Mouse (Mus musculus): ENCODE measurements around the gene Lrig1. TPM values are rescaled to one million over a fixed set of nuclear protein-coding genes. Genes with fewer than 3 reads are reported as not detected.

Lrig1 gene
- total RNA-seq, 1 experiment = 19.1 TPM

- no peaks in the 10 kb centered on the region for H3K9me3 ChIP-seq (ENCODE audit: control insufficient read depth, insufficient read depth, low read depth, low read length)
- peaks cover 1 to 3% of the 10 kb centered on the region in 2 experiments; a peak in 2 of 4 replicates for H3K4me1 ChIP-seq (ENCODE audit: control insufficient read depth in 2 of 2, insufficient read depth in 2 of 2, low read length in 2 of 2, poor library complexity in 1 of 2)
- in situ Hi-C loops (cut with MboI; ENCODE audit: low sequenced_read_pairs in 2 of 2, unreplicated experiment in 2 of 2) = no loop called here
- H3K36me3 ChIP-seq (ENCODE audit: control insufficient read depth, insufficient read depth, low read length, poor library complexity, severe bottlenecking) = no peaks in the 10 kb centered on the region
- H3K27ac ChIP-seq (ENCODE audit: insufficient read depth, low read depth, low read length, poor library complexity, severe bottlenecking) = no peak overlapping the region
- no peak overlapping the region for H3K9ac ChIP-seq (ENCODE audit: insufficient read depth, low read depth, low read length, poor library complexity, severe bottlenecking)
- TF ChIP-seq MAFK (IDR thresholded peaks at IDR 0.05; ENCODE audit: insufficient read depth, low read depth, low read length) = no peak
- peak overlapping the region; percentile 9 to 70; a peak in 2 of 4 replicates for H3K4me3 ChIP-seq (ENCODE audit: insufficient read depth in 1 of 2, low read depth in 1 of 2, low read length in 2 of 2, poor library complexity in 1 of 2, severe bottlenecking in 1 of 2)
- DNase-seq (ENCODE audit: low read depth, low spot score) = no peak
Observed at GRCm38 (mm10) chr6:94701071-94701470, 1.1 kb upstream of the Lrig1 start.

GRCm38 (mm10) chr6:94700612-94701011 lies 654 bp upstream of the Lrig1 start:
- peak; percentile 60 for DNase-seq (ENCODE audit: low read depth, low spot score)
- no peak overlapping the region for H3K9ac ChIP-seq (ENCODE audit: insufficient read depth, low read depth, low read length, poor library complexity, severe bottlenecking)
- H3K9me3 ChIP-seq (ENCODE audit: control insufficient read depth, insufficient read depth, low read depth, low read length) = no peaks in the 10 kb centered on the region
- H3K4me1 ChIP-seq (ENCODE audit: control insufficient read depth in 2 of 2, insufficient read depth in 2 of 2, low read length in 2 of 2, poor library complexity in 1 of 2) = peaks cover 3 to 4% of the 10 kb centered on the region in 2 experiments; a peak in 2 of 4 replicates
- peak overlapping the region; percentile 9 to 70; a peak in 2 of 4 replicates for H3K4me3 ChIP-seq (ENCODE audit: insufficient read depth in 1 of 2, low read depth in 1 of 2, low read length in 2 of 2, poor library complexity in 1 of 2, severe bottlenecking in 1 of 2)
- TF ChIP-seq MAFK (IDR thresholded peaks at IDR 0.05; ENCODE audit: insufficient read depth, low read depth, low read length) (0 out of 2 replicates have a peak, but pooled peaks have one; percentile 6), CHD2 (IDR thresholded peaks at IDR 0.05; ENCODE audit: low read depth, low read length) (no peak)
- H3K36me3 ChIP-seq (ENCODE audit: control insufficient read depth, insufficient read depth, low read length, poor library complexity, severe bottlenecking) = no peaks in the 10 kb centered on the region
- H3K27ac ChIP-seq (ENCODE audit: insufficient read depth, low read depth, low read length, poor library complexity, severe bottlenecking) = no peak overlapping the region
- in situ Hi-C loops (cut with MboI; ENCODE audit: low sequenced_read_pairs in 2 of 2, unreplicated experiment in 2 of 2) = no loop called here

GRCm38 (mm10) chr6:94699173-94699987 lies 578 bp downstream of the Lrig1 start:
- H3K36me3 ChIP-seq (ENCODE audit: control insufficient read depth, insufficient read depth, low read length, poor library complexity, severe bottlenecking) = no peaks in the 10 kb centered on the region
- peak overlapping the region; percentile 72 to 87 for H3K4me3 ChIP-seq (ENCODE audit: insufficient read depth in 1 of 2, low read depth in 1 of 2, low read length in 2 of 2, poor library complexity in 1 of 2, severe bottlenecking in 1 of 2)
- H3K9ac ChIP-seq (ENCODE audit: insufficient read depth, low read depth, low read length, poor library complexity, severe bottlenecking) = peak overlapping the region; percentile 80
- peaks cover 7 to 9% of the 10 kb centered on the region in 2 experiments for H3K4me1 ChIP-seq (ENCODE audit: control insufficient read depth in 2 of 2, insufficient read depth in 2 of 2, low read length in 2 of 2, poor library complexity in 1 of 2)
- H3K27ac ChIP-seq (ENCODE audit: insufficient read depth, low read depth, low read length, poor library complexity, severe bottlenecking) = no peak overlapping the region
- DNase-seq (ENCODE audit: low read depth, low spot score) = no peak
- in situ Hi-C loops (cut with MboI; ENCODE audit: low sequenced_read_pairs in 2 of 2, unreplicated experiment in 2 of 2) = no loop called here
- TF ChIP-seq MAFK (IDR thresholded peaks at IDR 0.05; ENCODE audit: insufficient read depth, low read depth, low read length) (no peak), CHD2 (IDR thresholded peaks at IDR 0.05; ENCODE audit: low read depth, low read length) (no peak), HCFC1 (IDR thresholded peaks at IDR 0.05; ENCODE audit: borderline replicate concordance, insufficient read depth, low read length) (no peak), ZNF384 (IDR thresholded peaks at IDR 0.05; ENCODE audit: low read depth, low read length) (no peak), ZC3H11A (IDR thresholded peaks at IDR 0.05; ENCODE audit: borderline replicate concordance, low read depth, low read length) (no peak)
- H3K9me3 ChIP-seq (ENCODE audit: control insufficient read depth, insufficient read depth, low read depth, low read length) = no peaks in the 10 kb centered on the region

GRCm38 (mm10) chr6:94698509-94699172 lies 1.3 kb downstream of the Lrig1 start:
- in situ Hi-C loops (cut with MboI; ENCODE audit: low sequenced_read_pairs in 2 of 2, unreplicated experiment in 2 of 2) = no loop called here
- Histone ChIP-seq H3K27ac (ENCODE audit: insufficient read depth, low read depth, low read length, poor library complexity, severe bottlenecking) (no peak overlapping the region), H3K9me3 (ENCODE audit: control insufficient read depth, insufficient read depth, low read depth, low read length) (no peaks in the 10 kb centered on the region), H3K4me1 (ENCODE audit: control insufficient read depth in 2 of 2, insufficient read depth in 2 of 2, low read length in 2 of 2, poor library complexity in 1 of 2) (peaks cover 7 to 11% of the 10 kb centered on the region in 2 experiments), H3K4me3 (ENCODE audit: insufficient read depth in 1 of 2, low read depth in 1 of 2, low read length in 2 of 2, poor library complexity in 1 of 2, severe bottlenecking in 1 of 2) (peak overlapping the region; percentile 72 to 87), H3K36me3 (ENCODE audit: control insufficient read depth, insufficient read depth, low read length, poor library complexity, severe bottlenecking) (no peaks in the 10 kb centered on the region), H3K9ac (ENCODE audit: insufficient read depth, low read depth, low read length, poor library complexity, severe bottlenecking) (peak overlapping the region; percentile 80)
- no peak for DNase-seq (ENCODE audit: low read depth, low spot score)
- TF ChIP-seq ZC3H11A (IDR thresholded peaks at IDR 0.05; ENCODE audit: borderline replicate concordance, low read depth, low read length) (no peak), MAFK (IDR thresholded peaks at IDR 0.05; ENCODE audit: insufficient read depth, low read depth, low read length) (no peak), CHD2 (IDR thresholded peaks at IDR 0.05; ENCODE audit: low read depth, low read length) (no peak), HCFC1 (IDR thresholded peaks at IDR 0.05; ENCODE audit: borderline replicate concordance, insufficient read depth, low read length) (no peak), ZNF384 (IDR thresholded peaks at IDR 0.05; ENCODE audit: low read depth, low read length) (no peak)

All from ES-E14 (cell line).